Mouse (Mus musculus): Measurements from ENCODE around the gene Myo15b. TPM values are rescaled to one million over a fixed set of nuclear protein-coding genes. Genes with fewer than 3 reads are reported as not detected.

Myo15b gene
- polyA plus RNA-seq, 1 experiment, result 0.46 TPM

DNA sequence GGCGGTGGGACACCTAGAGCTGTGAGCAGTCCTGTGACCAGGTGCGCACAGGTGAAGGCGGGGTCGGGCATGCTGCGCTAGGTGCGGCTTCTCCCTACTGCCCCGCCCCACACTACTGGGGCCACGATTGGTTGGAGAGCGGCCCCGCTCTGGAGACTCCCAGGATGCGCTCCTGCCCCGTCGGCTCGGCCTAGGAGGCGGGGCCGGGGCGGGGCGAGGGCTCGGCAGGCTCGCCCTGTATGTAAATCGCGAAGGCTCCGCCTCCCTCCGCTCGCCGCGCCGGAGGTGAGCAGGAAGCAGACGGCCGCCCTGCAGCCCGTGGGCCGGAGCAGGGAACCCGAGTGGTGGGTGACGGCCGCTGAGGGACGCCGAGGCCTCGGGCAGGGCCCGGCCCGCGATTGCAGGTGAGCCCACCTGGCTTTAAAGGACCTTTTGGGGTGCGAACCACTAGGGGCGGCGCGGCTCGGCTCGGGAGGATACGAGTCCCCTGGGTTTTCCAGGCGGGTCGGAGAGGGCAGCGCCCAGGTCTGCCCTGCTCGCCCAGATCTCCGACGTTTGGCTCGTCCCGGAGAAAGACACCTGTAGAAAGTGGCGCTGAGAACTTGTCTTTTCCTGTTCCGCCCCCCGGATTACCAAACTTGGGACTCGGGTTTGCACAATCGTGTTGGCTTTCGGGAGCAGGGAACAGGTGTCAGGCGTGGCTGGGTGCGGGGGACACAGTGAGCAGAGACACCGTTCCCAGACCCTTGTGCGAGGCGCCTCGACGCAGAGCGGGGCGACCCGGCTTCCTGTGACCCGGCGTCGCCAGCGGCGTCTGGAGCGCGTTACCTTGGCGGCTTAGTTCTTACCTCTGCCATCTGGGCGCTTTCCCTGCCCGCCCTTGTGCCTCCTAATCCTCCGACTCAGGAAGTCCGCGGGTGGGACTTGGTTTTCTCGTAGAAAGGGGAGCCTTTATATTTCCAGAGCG, 34.1 kb upstream of the Myo15b start, which contains the start of gene Llgl2:
Gene Llgl2 (plus strand): TSS at position 276 of the 967 bp plus-strand sequence.
- TF ChIP-seq GATA1 (IDR thresholded peaks at IDR 0.05; ENCODE audit: low read length), result no peak

DNA sequence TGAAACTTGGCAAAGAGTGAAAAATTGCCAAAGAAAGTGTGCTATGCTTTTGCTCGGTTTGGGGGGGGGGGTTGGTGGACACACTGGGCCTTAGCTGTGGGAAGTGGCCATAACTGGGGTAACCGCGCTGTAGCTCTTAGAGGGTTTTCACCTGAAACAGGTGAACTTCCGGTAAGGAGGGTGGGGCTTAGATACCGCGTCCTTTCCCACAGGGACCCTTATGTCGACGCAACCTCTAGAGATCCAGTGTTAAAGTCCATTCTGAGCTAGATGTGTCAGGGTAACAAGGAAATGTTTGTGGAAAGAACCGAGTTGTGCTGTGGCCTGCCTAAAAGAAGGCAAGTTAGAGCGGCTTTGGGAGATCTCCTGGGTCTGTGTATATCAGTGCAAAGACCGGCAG, 33.4 kb upstream of the Myo15b start:
- TF ChIP-seq GATA1 (IDR thresholded peaks at IDR 0.05; ENCODE audit: low read length), result no peak

DNA sequence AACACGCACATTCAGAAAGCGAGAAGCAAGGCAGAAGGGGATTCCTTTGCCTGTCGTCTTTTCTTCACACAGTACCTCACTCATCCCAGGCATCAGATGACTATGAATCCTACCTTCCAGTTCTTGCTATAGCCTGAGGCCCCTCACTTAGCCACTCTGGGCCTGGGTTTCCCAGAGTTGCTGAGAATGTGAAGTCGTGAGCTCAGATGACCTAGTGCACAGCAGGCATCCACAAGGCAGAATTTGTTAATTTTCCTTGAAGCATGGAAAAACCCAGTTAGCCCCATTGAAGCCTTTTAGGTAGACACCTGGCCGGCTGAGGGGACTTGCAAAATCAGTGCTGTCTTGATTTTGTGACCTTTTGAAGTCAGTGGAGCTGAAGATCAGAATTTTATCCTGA, 31.7 kb upstream of the Myo15b start:
- no peak for TF ChIP-seq GATA1 (IDR thresholded peaks at IDR 0.05; ENCODE audit: low read length)

- TF ChIP-seq GATA1 (IDR thresholded peaks at IDR 0.05; ENCODE audit: low read length), result no peak
Observed at GRCm38 (mm10) chr11:115827624-115828023, 30.6 kb upstream of the Myo15b start.

DNA sequence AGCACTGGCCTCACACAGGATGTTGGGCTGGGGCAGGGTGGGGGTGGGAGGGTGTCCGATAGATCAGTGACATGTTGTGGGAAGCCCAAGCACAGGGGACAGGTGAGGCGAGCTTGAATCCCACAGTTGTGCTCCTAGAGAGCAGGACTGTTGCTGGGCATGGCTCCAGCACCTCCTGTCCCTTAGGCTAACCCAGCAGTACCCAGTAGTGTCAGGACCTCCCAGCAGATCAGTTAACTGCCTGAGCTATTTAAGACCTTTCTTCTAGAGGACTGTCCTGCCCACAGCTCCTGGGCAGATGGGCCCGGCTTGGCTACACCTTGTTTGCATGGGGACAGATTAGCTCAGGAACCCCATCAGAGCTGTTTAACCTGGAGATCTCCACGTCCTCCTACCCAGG, 29.2 kb upstream of the Myo15b start:
- TF ChIP-seq GATA1 (IDR thresholded peaks at IDR 0.05; ENCODE audit: low read length), result no peak

DNA sequence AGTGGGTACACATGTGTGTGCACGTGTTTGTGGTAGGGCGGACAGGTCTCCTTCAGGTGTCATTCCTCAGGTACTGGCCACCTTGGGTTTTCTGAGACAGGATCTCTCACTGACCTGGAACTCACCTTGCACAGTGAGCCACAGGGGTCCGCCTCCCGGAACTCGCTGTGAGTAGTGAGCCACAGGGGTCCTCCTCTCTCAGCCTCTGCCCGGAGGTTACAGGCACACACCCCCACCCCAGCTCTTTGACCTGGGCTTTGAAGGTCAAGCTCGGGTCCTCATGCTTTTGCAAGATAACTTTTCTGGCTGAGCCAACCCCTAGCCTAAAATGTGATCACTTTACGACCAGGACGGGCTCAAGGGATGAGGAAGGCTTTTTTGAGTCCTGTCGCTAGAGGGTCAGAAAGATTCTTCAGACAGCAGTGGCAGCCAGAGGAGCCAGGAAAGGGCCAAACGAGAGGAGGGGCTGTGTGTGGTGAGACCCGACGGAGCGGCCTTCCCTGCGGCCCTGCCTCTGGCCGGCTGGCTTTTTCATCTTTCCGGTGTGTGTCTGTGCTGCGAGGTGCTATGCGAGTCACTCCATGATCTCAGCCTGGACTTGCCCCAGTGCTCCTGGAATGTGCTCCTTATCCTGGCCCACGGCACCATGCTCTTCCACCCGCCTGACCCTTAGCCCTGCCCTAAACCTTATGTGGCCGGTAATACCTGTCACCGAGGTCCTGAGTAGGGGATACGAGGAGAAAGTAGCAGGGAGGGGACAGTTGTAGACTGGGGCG, 27.5 kb upstream of the Myo15b start:
- no peak for TF ChIP-seq GATA1 (IDR thresholded peaks at IDR 0.05; ENCODE audit: low read length)

GRCm38 (mm10) chr11:115831518-115831917, 26.7 kb upstream of the Myo15b start:
- TF ChIP-seq GATA1 (IDR thresholded peaks at IDR 0.05; ENCODE audit: low read length), result no peak

GRCm38 (mm10) chr11:115832064-115832463, 26.1 kb upstream of the Myo15b start:
- no peak for TF ChIP-seq GATA1 (IDR thresholded peaks at IDR 0.05; ENCODE audit: low read length)

- no peak for TF ChIP-seq GATA1 (IDR thresholded peaks at IDR 0.05; ENCODE audit: low read length)
Observed at GRCm38 (mm10) chr11:115832523-115832922, 25.7 kb upstream of the Myo15b start.

- TF ChIP-seq GATA1 (IDR thresholded peaks at IDR 0.05; ENCODE audit: low read length), result no peak
Observed at GRCm38 (mm10) chr11:115833021-115833513, 25.1 kb upstream of the Myo15b start.

- TF ChIP-seq GATA1 (IDR thresholded peaks at IDR 0.05; ENCODE audit: low read length), result no peak
Observed at GRCm38 (mm10) chr11:115834033-115834432, 24.2 kb upstream of the Myo15b start.

- no peak for TF ChIP-seq GATA1 (IDR thresholded peaks at IDR 0.05; ENCODE audit: low read length)
Observed at GRCm38 (mm10) chr11:115836656-115837395, 21.4 kb upstream of the Myo15b start.

GRCm38 (mm10) chr11:115837606-115838345, 20.4 kb upstream of the Myo15b start:
- TF ChIP-seq GATA1 (IDR thresholded peaks at IDR 0.05; ENCODE audit: low read length), result no peak

DNA sequence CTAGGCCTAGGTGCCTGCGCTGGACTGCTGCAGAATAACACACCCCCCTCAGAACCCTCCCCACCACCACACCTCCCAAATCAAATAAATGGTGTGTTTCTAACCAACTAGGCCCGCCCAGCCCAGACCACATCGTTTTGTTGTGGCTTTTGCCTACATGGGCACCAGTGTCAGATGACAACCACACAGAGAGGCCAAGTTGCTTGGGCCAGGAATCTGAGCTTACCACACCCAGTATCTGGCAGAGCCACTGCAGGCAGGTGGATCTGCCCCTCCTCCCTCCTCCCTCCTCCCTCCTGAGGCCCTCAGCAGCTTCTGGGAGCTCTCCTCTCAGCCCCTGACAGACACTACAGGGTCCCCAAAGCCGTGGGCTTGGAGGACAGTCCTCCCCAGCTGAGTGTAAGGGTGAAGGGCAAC, 19.3 kb upstream of the Myo15b start:
- no peak for TF ChIP-seq GATA1 (IDR thresholded peaks at IDR 0.05; ENCODE audit: low read length)

GRCm38 (mm10) chr11:115839732-115840131, 18.5 kb upstream of the Myo15b start:
- no peak for TF ChIP-seq GATA1 (IDR thresholded peaks at IDR 0.05; ENCODE audit: low read length)

Measured in G1E-ER4 (cell line).